Mouse (Mus musculus) adrenal gland, postnatal 25 days (tissue): ENCODE data around the gene Slc13a2. TPM values are rescaled to one million over a fixed set of nuclear protein-coding genes. Genes with fewer than 3 reads are reported as not detected.

Experiments
- DNase-seq: peaks from one replicate; pipeline ENCODE4 v3.0.0; 2021; ENCODE audit warnings: mixed read lengths
- total RNA-seq: library from RNA; stranded (reverse); gene quantifications from 2 replicates; pipeline ENCODE4 v1.2.3, GENCODE M21; 2021

Slc13a2 gene
- total RNA-seq, 1 experiment from 2014 or later = not detected

- DNase-seq = no peak
Observed at GRCm38 (mm10) chr11:78392728-78393127, 29.3 kb downstream of the Slc13a2 start.

- DNase-seq = no peak
Observed at GRCm38 (mm10) chr11:78386508-78387043, 35.4 kb downstream of the Slc13a2 start, which contains the start of gene Foxn1. Gene Foxn1 (minus strand): TSS chr11:78386558.

- no peak for DNase-seq
Observed at GRCm38 (mm10) chr11:78385776-78386175, 36.2 kb downstream of the Slc13a2 start.

- no peak for DNase-seq
Observed at GRCm38 (mm10) chr11:78382701-78383100, 39.3 kb downstream of the Slc13a2 start.

DNA sequence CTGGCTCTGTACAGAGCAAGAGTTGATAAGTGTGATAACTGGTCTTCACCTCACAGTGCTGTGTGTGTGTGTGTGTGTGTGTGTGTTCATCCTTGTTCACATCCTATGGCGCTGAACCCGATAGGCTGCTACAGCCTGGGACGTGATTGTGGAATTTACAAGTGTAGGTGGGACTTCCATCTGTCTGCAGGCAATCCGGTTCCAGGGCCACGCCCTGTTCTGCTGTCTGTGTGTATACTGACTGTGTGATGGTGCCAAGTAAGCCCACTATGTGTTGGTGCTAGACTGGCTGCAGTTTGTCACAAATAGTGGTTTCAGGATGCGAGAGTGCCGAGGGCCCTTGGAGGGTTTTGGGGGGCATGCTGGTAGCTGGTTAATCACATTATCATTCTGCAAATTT is 39.7 kb downstream of the Slc13a2 start:
- no peak for DNase-seq

- no peak for DNase-seq
Observed at GRCm38 (mm10) chr11:78380996-78381395, 41.0 kb downstream of the Slc13a2 start.

GRCm38 (mm10) chr11:78380351-78380750 is 41.7 kb downstream of the Slc13a2 start:
- no peak for DNase-seq

GRCm38 (mm10) chr11:78377549-78378159 is 44.4 kb downstream of the Slc13a2 start:
- DNase-seq = no peak

GRCm38 (mm10) chr11:78374147-78374546 is 47.9 kb downstream of the Slc13a2 start:
- DNase-seq = no peak

DNA sequence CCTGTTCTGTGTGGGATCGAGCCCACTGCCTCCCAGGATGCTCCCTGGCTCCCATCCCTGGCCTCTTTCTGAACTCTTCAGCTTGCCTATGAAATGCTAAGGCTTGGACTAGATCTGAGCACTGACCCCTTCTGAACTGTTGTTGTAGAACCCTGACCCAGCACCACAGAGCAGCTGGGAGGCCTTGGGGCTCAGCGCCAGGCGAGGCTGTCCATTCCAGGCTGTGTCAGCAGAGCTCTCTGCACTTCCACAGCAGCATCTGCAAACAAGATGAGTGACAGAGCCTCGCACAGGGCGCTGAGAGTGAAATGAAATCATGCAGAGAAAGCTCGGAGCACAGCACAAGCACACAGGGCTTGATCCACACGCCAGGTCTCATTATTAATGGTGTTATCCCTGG is 49.4 kb downstream of the Slc13a2 start:
- peak; percentile 82 for DNase-seq

DNA sequence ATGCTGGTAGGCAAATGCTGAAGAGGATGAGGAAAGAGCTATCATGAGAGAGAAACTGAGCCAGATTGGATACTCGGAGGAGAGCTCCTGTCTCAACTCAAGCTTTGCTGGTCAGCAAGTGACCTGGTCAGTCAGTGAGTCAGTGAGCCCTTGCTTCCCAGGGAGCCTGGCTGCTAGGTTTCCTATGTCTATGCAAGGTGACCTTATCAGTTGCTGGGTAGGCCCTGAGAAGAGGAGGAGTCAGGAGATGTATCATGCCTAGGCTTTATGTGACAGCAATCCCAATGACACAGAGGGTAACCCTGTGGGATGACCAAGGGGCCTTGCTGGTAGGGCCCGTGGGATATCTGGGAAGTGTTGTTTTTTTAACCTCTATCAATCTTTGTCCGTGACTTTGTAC is 49.9 kb downstream of the Slc13a2 start:
- peak; percentile 37 for DNase-seq

- no peak for DNase-seq
Observed at GRCm38 (mm10) chr11:78371711-78372110, 50.3 kb downstream of the Slc13a2 start.

- DNase-seq = peak; percentile 65
Observed at GRCm38 (mm10) chr11:78370389-78370788, 51.6 kb downstream of the Slc13a2 start.

DNA sequence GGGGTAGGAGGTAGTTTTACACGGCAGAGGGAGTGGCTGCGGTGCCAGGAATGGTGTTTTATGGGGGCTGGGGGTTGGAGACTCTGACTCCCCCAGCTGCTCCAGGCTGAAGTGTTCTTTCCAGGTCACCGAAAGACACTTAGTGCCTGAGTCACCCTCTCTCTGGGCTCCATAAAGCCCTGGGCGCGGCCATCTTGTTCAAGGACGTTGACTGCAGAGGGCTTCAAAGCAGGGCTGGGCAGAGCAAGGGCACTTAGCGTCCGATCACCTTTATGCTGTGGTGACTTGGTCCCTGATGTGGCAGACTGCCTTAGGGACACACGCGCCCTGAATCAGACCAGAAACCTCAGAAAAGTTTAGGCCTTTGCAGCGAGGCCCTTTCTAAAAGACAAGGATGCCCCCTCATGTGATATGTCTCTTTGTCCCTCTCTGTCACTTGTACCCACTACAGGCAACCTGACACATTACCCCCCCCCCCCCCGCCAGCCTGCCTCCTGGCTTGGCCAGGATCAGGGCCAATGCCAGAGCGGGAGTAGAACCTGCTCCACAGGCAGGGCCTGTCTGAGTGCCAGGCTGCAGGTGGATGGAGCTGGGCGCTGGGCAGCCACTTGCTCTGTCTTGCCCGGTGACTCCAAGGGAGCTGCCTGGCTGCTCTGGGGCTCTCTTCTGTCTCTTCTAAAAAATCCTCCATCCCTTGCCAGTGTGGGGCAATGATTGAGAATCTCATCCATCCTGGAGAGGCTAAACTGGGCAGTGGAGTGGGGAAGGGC is 54.4 kb downstream of the Slc13a2 start:
- DNase-seq = peak; percentile 46

- DNase-seq = peak; percentile 42
Observed at GRCm38 (mm10) chr11:78364103-78364502, 57.9 kb downstream of the Slc13a2 start.

DNA sequence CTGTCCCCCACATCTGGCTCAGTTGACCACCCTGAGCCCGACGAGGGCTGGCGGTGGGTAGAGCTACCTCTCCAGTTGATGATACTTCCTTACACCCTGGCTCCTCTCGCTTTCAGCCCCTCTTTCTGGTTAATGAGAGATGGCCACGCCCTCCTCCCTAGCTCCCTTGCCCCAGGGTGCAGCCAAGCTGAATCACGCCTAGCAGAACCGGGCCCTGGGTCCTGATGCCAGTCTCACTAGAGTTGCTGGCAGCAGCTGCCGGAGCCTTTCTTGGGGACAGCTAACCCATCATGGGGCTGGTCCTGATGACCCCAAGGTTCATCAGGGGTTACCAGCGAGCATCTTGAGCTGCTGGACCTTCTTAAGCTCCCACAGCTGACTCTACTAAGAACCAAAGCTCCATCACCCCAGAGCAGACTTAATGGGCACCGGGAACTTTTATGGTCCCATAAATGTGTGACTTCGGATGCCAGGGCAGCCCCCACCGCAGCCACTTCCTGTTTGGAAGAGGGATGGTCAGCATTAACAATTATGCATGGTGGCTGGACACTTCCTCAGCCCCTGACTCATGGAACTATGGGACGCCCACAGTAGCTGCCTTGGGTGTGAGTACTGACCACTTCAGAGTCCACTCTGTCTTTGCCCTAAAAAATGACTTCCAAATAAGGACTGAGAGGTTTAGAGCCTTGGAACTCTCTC is 58.6 kb downstream of the Slc13a2 start:
- no peak for DNase-seq

GRCm38 (mm10) chr11:78360789-78361131 is 61.3 kb downstream of the Slc13a2 start:
- no peak for DNase-seq

DNA sequence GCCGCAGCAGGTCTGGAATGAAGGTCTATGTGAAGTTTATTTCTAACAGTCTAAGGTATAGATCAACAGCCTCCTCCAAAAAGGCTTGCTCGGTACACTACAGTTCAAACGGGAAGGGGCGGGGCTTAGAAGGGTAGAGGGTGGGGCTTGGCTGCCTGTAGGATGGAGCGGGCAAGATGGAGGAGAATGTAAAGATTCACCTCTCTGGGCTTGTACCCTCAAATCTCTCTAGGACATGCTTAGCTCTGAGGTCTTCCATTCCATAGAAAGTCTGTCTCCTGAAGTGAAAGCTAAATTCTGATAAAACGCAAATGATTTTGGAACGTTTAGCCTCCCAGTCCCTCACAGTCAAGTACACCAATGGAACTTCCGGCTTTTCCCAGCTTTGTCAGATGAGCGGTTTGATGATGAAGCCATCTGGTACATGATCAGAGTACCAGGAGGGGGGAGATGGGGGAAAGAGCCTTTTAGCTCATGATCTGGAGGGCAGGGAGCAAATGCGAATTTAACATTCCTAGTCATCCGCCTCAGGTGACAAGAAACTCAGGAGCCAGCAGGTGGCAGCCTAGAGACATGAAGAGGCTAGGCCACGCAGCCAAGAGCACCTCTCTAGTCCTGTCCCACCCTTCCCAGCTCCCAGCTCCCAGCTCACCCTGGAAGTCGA is 61.8 kb downstream of the Slc13a2 start:
- DNase-seq = peak; percentile 79

- DNase-seq = peak; percentile 53
Observed at GRCm38 (mm10) chr11:78358330-78359007, 63.5 kb downstream of the Slc13a2 start.

- DNase-seq = peak; percentile 84
Observed at GRCm38 (mm10) chr11:78355471-78356238, 66.4 kb downstream of the Slc13a2 start.

- DNase-seq = no peak
Observed at GRCm38 (mm10) chr11:78354905-78355304, 67.1 kb downstream of the Slc13a2 start.
